Mouse (Mus musculus): ENCODE results near the gene Lst1. TPM values are rescaled to one million over a fixed set of nuclear protein-coding genes. Genes with fewer than 3 reads are reported as not detected.
A peak's percentile ranks its signal among the peaks of the same experiment; 100 is the strongest.

Gene Lst1
- polyA plus RNA-seq, 1 experiment from 2014 or later = 3.7 TPM

GRCm38 (mm10) chr17:35232659-35233058 lies 44.4 kb upstream of the Lst1 start:
- no peak overlapping the region for H3K4me2 ChIP-seq (ENCODE audit: low read depth, low read length)
- H3K27me3 ChIP-seq (ENCODE audit: control insufficient read depth, insufficient read depth, low read length) = no peaks in the 10 kb centered on the region

GRCm38 (mm10) chr17:35232043-35232442 lies 43.8 kb upstream of the Lst1 start:
- no peak overlapping the region for H3K9ac ChIP-seq (replicated peaks; ENCODE audit: low read depth, low read length)
- no peaks in the 10 kb centered on the region for H3K27me3 ChIP-seq (ENCODE audit: control insufficient read depth, insufficient read depth, low read length)
- ATAC-seq (ENCODE audit: low read depth) = no peak
- H3K4me3 ChIP-seq (ENCODE audit: low read depth, low read length) = no peak overlapping the region
- H3K9me3 ChIP-seq (ENCODE audit: control insufficient read depth, low read length) = no peaks in the 10 kb centered on the region
- WGBS = 12% methylated on average over 12 of the region's 12 CpGs
- H3K4me1 ChIP-seq (ENCODE audit: control insufficient read depth, insufficient read depth, low read length) = peaks cover 13% of the 10 kb centered on the region; the same call in 1 of the 2 replicates
- peak overlapping the region; percentile 16; the same call in 1 of the 2 replicates for H3K4me2 ChIP-seq (ENCODE audit: low read depth, low read length)
- peaks cover 20% of the 10 kb centered on the region; the same call in 1 of the 2 replicates for H3K36me3 ChIP-seq (ENCODE audit: control insufficient read depth, insufficient read depth, low read length)
- H3K27ac ChIP-seq (ENCODE audit: low read depth, low read length) = no peak overlapping the region

More at GRCm38 (mm10) chr17:35232659-35233058, 44.4 kb upstream of the Lst1 start:
- Histone ChIP-seq H3K4me1 (ENCODE audit: control insufficient read depth, insufficient read depth, low read length) (peaks cover 15% of the 10 kb centered on the region; the same call in 1 of the 2 replicates), H3K36me3 (ENCODE audit: control insufficient read depth, insufficient read depth, low read length) (peaks cover 18% of the 10 kb centered on the region; the same call in 1 of the 2 replicates), H3K9ac (replicated peaks; ENCODE audit: low read depth, low read length) (no peak overlapping the region), H3K27ac (ENCODE audit: low read depth, low read length) (no peak overlapping the region), H3K9me3 (ENCODE audit: control insufficient read depth, low read length) (no peaks in the 10 kb centered on the region), H3K4me3 (ENCODE audit: low read depth, low read length) (no peak overlapping the region)
- no peak for ATAC-seq (ENCODE audit: low read depth)
- WGBS = 87% methylated on average over 5 of the region's 5 CpGs

DNA sequence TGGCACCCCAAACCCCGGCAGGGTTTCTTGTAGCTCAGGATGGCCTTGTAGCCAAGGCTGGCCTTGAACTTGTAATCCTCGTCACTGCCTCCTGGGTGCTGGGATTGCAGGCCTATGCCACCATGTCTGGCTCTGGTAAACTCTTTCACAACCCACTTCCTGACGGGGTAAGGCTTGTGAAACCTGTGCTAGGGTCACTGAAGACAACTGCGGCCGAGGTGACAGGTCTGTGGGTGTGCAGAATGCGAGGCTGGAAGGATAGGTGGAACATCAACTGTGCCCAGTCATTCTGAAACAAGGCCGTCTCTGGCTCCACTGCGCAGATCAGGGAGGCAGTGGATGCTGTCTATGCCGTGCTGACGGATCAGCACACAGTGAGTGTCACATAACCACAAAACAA lies 42.8 kb upstream of the Lst1 start:
- Histone ChIP-seq H3K9me3 (ENCODE audit: control insufficient read depth, low read length) (no peaks in the 10 kb centered on the region), H3K27me3 (ENCODE audit: control insufficient read depth, insufficient read depth, low read length) (no peaks in the 10 kb centered on the region), H3K4me1 (ENCODE audit: control insufficient read depth, insufficient read depth, low read length) (peaks cover 8% of the 10 kb centered on the region; the same call in 1 of the 2 replicates), H3K4me2 (ENCODE audit: low read depth, low read length) (no peak overlapping the region), H3K4me3 (ENCODE audit: low read depth, low read length) (no peak overlapping the region), H3K27ac (ENCODE audit: low read depth, low read length) (no peak overlapping the region), H3K36me3 (ENCODE audit: control insufficient read depth, insufficient read depth, low read length) (peaks cover 20% of the 10 kb centered on the region; the same call in 1 of the 2 replicates), H3K9ac (replicated peaks; ENCODE audit: low read depth, low read length) (no peak overlapping the region)
- WGBS = 93% methylated on average over 10 of the region's 10 CpGs
- ATAC-seq (ENCODE audit: low read depth) = no peak

DNA sequence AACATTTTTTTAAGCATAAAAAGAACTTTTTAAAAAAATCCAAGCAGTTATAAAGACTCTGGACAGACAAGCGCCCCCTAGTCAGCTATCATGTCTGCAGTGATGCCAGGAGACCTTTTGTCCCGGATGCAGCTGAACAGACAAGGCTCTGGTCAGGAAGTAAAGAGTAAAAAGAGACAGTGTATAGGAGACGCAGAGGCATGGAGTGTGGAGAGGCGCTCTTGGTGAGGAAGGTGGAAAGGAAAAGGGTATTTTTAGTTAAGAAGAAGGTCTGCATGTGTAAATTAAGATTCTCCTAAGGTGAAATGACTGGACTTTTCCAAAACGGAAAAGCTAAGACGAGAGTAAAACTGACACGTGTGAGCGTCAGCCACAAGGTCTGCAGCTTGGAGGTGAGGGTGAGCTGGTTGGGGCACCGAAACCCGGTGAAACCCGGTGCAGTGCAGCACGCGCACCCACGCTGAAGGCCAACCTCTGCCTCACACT lies 38.4 kb upstream of the Lst1 start:
- 94% methylated on average over 14 of the region's 14 CpGs for WGBS
- Histone ChIP-seq H3K27me3 (ENCODE audit: control insufficient read depth, insufficient read depth, low read length) (no peaks in the 10 kb centered on the region), H3K9ac (replicated peaks; ENCODE audit: low read depth, low read length) (no peak overlapping the region), H3K27ac (ENCODE audit: low read depth, low read length) (no peak overlapping the region), H3K36me3 (ENCODE audit: control insufficient read depth, insufficient read depth, low read length) (peaks cover 22% of the 10 kb centered on the region), H3K4me1 (ENCODE audit: control insufficient read depth, insufficient read depth, low read length) (no peaks in the 10 kb centered on the region), H3K4me3 (ENCODE audit: low read depth, low read length) (no peak overlapping the region), H3K9me3 (ENCODE audit: control insufficient read depth, low read length) (no peaks in the 10 kb centered on the region), H3K4me2 (ENCODE audit: low read depth, low read length) (no peak overlapping the region)
- no peak for ATAC-seq (ENCODE audit: low read depth)

GRCm38 (mm10) chr17:35225456-35225855 lies 37.2 kb upstream of the Lst1 start:
- Histone ChIP-seq H3K27me3 (ENCODE audit: control insufficient read depth, insufficient read depth, low read length) (no peaks in the 10 kb centered on the region), H3K4me2 (ENCODE audit: low read depth, low read length) (no peak overlapping the region), H3K27ac (ENCODE audit: low read depth, low read length) (no peak overlapping the region), H3K9me3 (ENCODE audit: control insufficient read depth, low read length) (no peaks in the 10 kb centered on the region), H3K9ac (replicated peaks; ENCODE audit: low read depth, low read length) (no peak overlapping the region), H3K4me3 (ENCODE audit: low read depth, low read length) (no peak overlapping the region), H3K4me1 (ENCODE audit: control insufficient read depth, insufficient read depth, low read length) (no peaks in the 10 kb centered on the region), H3K36me3 (ENCODE audit: control insufficient read depth, insufficient read depth, low read length) (peaks cover 21% of the 10 kb centered on the region)
- no peak for ATAC-seq (ENCODE audit: low read depth)
- 96% methylated on average over 5 of the region's 5 CpGs for WGBS

DNA sequence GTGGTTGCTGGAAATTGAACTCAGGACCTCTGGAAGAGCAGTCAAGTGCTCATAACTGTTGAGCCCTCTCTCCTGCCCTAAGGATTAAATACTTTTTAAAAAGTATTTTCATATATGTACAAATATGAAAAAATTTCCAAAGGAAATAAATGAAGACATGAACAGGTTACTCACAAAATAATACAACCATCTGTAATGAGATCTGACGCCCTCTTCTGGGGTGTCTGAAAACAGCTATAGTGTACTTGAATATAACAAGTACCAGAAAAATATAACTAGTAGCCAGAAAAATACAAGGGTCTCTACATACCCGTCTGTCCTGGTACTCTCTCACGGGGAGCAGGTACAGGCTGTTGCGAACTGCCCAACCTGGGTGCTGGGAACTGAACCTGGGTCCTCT lies 36.4 kb upstream of the Lst1 start:
- H3K27ac ChIP-seq (ENCODE audit: low read depth, low read length) = no peak overlapping the region
- WGBS = 95% methylated on average over 4 of the region's 4 CpGs
- H3K9ac ChIP-seq (replicated peaks; ENCODE audit: low read depth, low read length) = no peak overlapping the region
- ATAC-seq (ENCODE audit: low read depth) = no peak
- peaks cover 22% of the 10 kb centered on the region for H3K36me3 ChIP-seq (ENCODE audit: control insufficient read depth, insufficient read depth, low read length)
- no peaks in the 10 kb centered on the region for H3K27me3 ChIP-seq (ENCODE audit: control insufficient read depth, insufficient read depth, low read length)
- no peaks in the 10 kb centered on the region for H3K9me3 ChIP-seq (ENCODE audit: control insufficient read depth, low read length)
- H3K4me2 ChIP-seq (ENCODE audit: low read depth, low read length) = no peak overlapping the region
- H3K4me3 ChIP-seq (ENCODE audit: low read depth, low read length) = no peak overlapping the region
- no peaks in the 10 kb centered on the region for H3K4me1 ChIP-seq (ENCODE audit: control insufficient read depth, insufficient read depth, low read length)

- 74% methylated on average over 6 of the region's 6 CpGs for WGBS
- no peak for ATAC-seq (ENCODE audit: low read depth)
- peaks cover 9% of the 10 kb centered on the region; the same call in 1 of the 2 replicates for H3K36me3 ChIP-seq (ENCODE audit: control insufficient read depth, insufficient read depth, low read length)
These were observed 34.1 kb upstream of the Lst1 start for GRCm38 (mm10) chr17:35222299-35222698.

GRCm38 (mm10) chr17:35220156-35220952 lies 32.1 kb upstream of the Lst1 start, which contains the start of gene Gm16181:
TSS of gene Gm16181 (plus strand) at chr17:35220834.
- Histone ChIP-seq H3K9ac (replicated peaks; ENCODE audit: low read depth, low read length) (no peak within 1 kb of the TSS), H3K4me3 (ENCODE audit: low read depth, low read length) (no peak within 1 kb of the TSS), H3K36me3 (ENCODE audit: control insufficient read depth, insufficient read depth, low read length) (peaks cover 9% of the 10 kb centered on the region; the same call in 1 of the 2 replicates), H3K4me1 (ENCODE audit: control insufficient read depth, insufficient read depth, low read length) (no peaks in the 10 kb centered on the region), H3K9me3 (ENCODE audit: control insufficient read depth, low read length) (no peaks in the 10 kb centered on the region), H3K4me2 (ENCODE audit: low read depth, low read length) (no peak within 1 kb of the TSS), H3K27ac (ENCODE audit: low read depth, low read length) (no peak within 1 kb of the TSS), H3K27me3 (ENCODE audit: control insufficient read depth, insufficient read depth, low read length) (no peaks in the 10 kb centered on the region)
- 85% methylated on average over 28 of the region's 28 CpGs for WGBS
- ATAC-seq (ENCODE audit: low read depth) = no peak

More at GRCm38 (mm10) chr17:35222299-35222698, 34.1 kb upstream of the Lst1 start:
- Histone ChIP-seq H3K9me3 (ENCODE audit: control insufficient read depth, low read length) (no peaks in the 10 kb centered on the region), H3K4me2 (ENCODE audit: low read depth, low read length) (no peak overlapping the region), H3K27ac (ENCODE audit: low read depth, low read length) (0 out of 2 replicates have a peak overlapping the region, but pooled peaks have one; percentile 10), H3K9ac (replicated peaks; ENCODE audit: low read depth, low read length) (no peak overlapping the region), H3K4me3 (ENCODE audit: low read depth, low read length) (no peak overlapping the region), H3K4me1 (ENCODE audit: control insufficient read depth, insufficient read depth, low read length) (no peaks in the 10 kb centered on the region), H3K27me3 (ENCODE audit: control insufficient read depth, insufficient read depth, low read length) (no peaks in the 10 kb centered on the region)

DNA sequence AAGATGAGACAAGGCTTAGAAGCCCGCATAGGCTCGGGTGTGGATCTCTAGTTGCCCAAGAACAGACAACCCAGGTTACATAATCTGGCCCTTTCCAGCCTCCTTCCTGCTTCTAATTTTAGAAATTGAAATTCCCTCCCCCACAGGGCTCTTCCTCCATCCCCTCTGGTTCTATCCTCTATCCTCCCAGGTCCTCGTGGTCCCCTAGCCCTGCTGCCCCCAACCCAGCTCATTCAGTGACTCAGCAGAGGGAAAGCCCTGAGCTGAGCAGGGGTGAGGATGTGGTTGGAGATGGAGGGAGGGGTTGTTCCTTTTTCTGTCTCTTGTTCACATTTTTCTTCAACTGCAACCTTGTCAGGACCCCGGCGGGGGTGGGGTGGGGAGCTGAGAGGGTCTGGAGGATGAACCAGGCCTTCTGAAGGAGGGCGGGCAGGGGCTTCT lies 31.4 kb upstream of the Lst1 start:
- no peak overlapping the region for H3K27ac ChIP-seq (ENCODE audit: low read depth, low read length)
- no peaks in the 10 kb centered on the region for H3K9me3 ChIP-seq (ENCODE audit: control insufficient read depth, low read length)
- no peaks in the 10 kb centered on the region for H3K27me3 ChIP-seq (ENCODE audit: control insufficient read depth, insufficient read depth, low read length)
- no peak overlapping the region for H3K4me3 ChIP-seq (ENCODE audit: low read depth, low read length)
- ATAC-seq (ENCODE audit: low read depth) = no peak
- H3K4me2 ChIP-seq (ENCODE audit: low read depth, low read length) = no peak overlapping the region
- no peaks in the 10 kb centered on the region for H3K4me1 ChIP-seq (ENCODE audit: control insufficient read depth, insufficient read depth, low read length)
- H3K9ac ChIP-seq (replicated peaks; ENCODE audit: low read depth, low read length) = no peak overlapping the region
- peaks cover 9% of the 10 kb centered on the region; the same call in 1 of the 2 replicates for H3K36me3 ChIP-seq (ENCODE audit: control insufficient read depth, insufficient read depth, low read length)
- WGBS = 90% methylated on average over 6 of the region's 6 CpGs
